Mouse (Mus musculus) limb, embryonic 13.5 days (tissue): ENCODE measurements around the gene Gpt2. TPM values are rescaled to one million over a fixed set of nuclear protein-coding genes. Genes with fewer than 3 reads are reported as not detected.

Experiments used
- ATAC-seq: fragments of 200-750 bp; cut with Nextera tagmentation; 2 replicates; pipeline ENCODE4 v1.8.0; 2017; ENCODE audit warnings: low read depth, moderate number of reproducible peaks, moderate TSS enrichment; ENCODE audit not compliant: low FRiP score
- H3K27ac ChIP-seq: fragments of 300-500 bp; sonication (generic); 2 replicates; pipeline ENCODE4 v1.5.1; 2015; ENCODE audit warnings: inconsistent platforms, mild to moderate bottlenecking, moderate library complexity
- H3K27me3 ChIP-seq: fragments of 300-500 bp; sonication (generic); 2 replicates; pipeline ENCODE4 v1.6.1; 2015; ENCODE audit warnings: mild to moderate bottlenecking, inconsistent platforms
- H3K36me3 ChIP-seq: fragments of 300-500 bp; sonication (generic); 2 replicates; pipeline ENCODE4 v1.6.1; 2015; ENCODE audit warnings: inconsistent platforms, mild to moderate bottlenecking, moderate library complexity
- H3K4me1 ChIP-seq: fragments of 300-500 bp; sonication (generic); 2 replicates; pipeline ENCODE4 v1.6.1; 2015; ENCODE audit warnings: inconsistent platforms
- H3K4me2 ChIP-seq: fragments of 300-500 bp; sonication (generic); replicated peaks from 2 replicates; pipeline ENCODE4 v1.6.1; 2015; ENCODE audit warnings: inconsistent platforms, mild to moderate bottlenecking, moderate library complexity
- H3K4me3 ChIP-seq: fragments of 300-500 bp; sonication (generic); 2 replicates; pipeline ENCODE4 v1.5.1; 2015; ENCODE audit warnings: moderate library complexity, mild to moderate bottlenecking, inconsistent platforms
- H3K9ac ChIP-seq: fragments of 300-500 bp; sonication (generic); 2 replicates; pipeline ENCODE4 v1.6.1; 2015; ENCODE audit warnings: mild to moderate bottlenecking, inconsistent platforms
- H3K9me3 ChIP-seq: fragments of 300-500 bp; sonication (generic); 2 replicates; pipeline ENCODE4 v1.6.1; 2016; ENCODE audit warnings: inconsistent platforms
- WGBS: fragments of 180-500 bp; shearing (Covaris S2); methylation state at CpG from one replicate; pipeline ENCODE4 v1.1.7; 2015; 5-methylcytosine and 5-hydroxymethylcytosine counted together
- polyA plus RNA-seq: library from polyadenylated mRNA; unstranded; fragments of >200 nt; fragmentation: Nextera tagmentation; extraction: Ambion mirVana; gene quantifications from 2 replicates; pipeline ENCODE4 v1.2.1, GENCODE M21; 2015

Gene Gpt2
- polyA plus RNA-seq = 42.5 and 43.6 TPM in 2 replicates

GRCm38 (mm10) chr8:85492125-85492875, at the start of gene Gpt2:
Gene Gpt2 (plus strand): TSS chr8:85492576.
- peak within 1 kb of the TSS; percentile 91 for H3K9ac ChIP-seq
- peaks cover 15% of the 10 kb centered on the region for H3K36me3 ChIP-seq
- peak within 1 kb of the TSS; percentile 84 for H3K4me3 ChIP-seq
- peak within 1 kb of the TSS; percentile 63; the same call in 1 of the 2 replicates for H3K27ac ChIP-seq
- ATAC-seq = peak; percentile 99
- H3K27me3 ChIP-seq = no peaks in the 10 kb centered on the region
- peak within 1 kb of the TSS; percentile 87 for H3K4me2 ChIP-seq
- H3K9me3 ChIP-seq = no peaks in the 10 kb centered on the region
- H3K4me1 ChIP-seq = peaks cover 20% of the 10 kb centered on the region
- 0% methylated on average over 41 of the region's 41 CpGs for WGBS

GRCm38 (mm10) chr8:85444092-85444491, 48.3 kb upstream of the Gpt2 start:
- no peak for ATAC-seq
- no peaks in the 10 kb centered on the region for H3K4me1 ChIP-seq
- H3K4me3 ChIP-seq = no peak overlapping the region
- no peak overlapping the region for H3K27ac ChIP-seq
- no peaks in the 10 kb centered on the region for H3K9me3 ChIP-seq
- no peak overlapping the region for H3K9ac ChIP-seq
- H3K36me3 ChIP-seq = no peaks in the 10 kb centered on the region
- H3K27me3 ChIP-seq = no peaks in the 10 kb centered on the region
- no peak overlapping the region for H3K4me2 ChIP-seq

- H3K36me3 ChIP-seq = no peaks in the 10 kb centered on the region
- no peak overlapping the region for H3K4me2 ChIP-seq
- no peak overlapping the region for H3K27ac ChIP-seq
- no peaks in the 10 kb centered on the region for H3K9me3 ChIP-seq
- ATAC-seq = no peak
- no peaks in the 10 kb centered on the region for H3K27me3 ChIP-seq
- no peaks in the 10 kb centered on the region for H3K4me1 ChIP-seq
- H3K4me3 ChIP-seq = no peak overlapping the region
- no peak overlapping the region for H3K9ac ChIP-seq
- 75% methylated on average over 15 of the region's 15 CpGs for WGBS
Measured at GRCm38 (mm10) chr8:85445936-85446685, 46.3 kb upstream of the Gpt2 start.

GRCm38 (mm10) chr8:85450335-85450734, 42.0 kb upstream of the Gpt2 start:
- no peaks in the 10 kb centered on the region for H3K36me3 ChIP-seq
- H3K4me3 ChIP-seq = no peak overlapping the region
- WGBS = 76% methylated on average over 3 of the region's 3 CpGs
- no peaks in the 10 kb centered on the region for H3K9me3 ChIP-seq
- no peaks in the 10 kb centered on the region for H3K27me3 ChIP-seq
- H3K9ac ChIP-seq = no peak overlapping the region
- H3K27ac ChIP-seq = no peak overlapping the region
- H3K4me2 ChIP-seq = no peak overlapping the region
- peaks cover 15% of the 10 kb centered on the region; the same call in 1 of the 2 replicates for H3K4me1 ChIP-seq
- no peak for ATAC-seq

- ATAC-seq = peak; percentile 51
- no peaks in the 10 kb centered on the region for H3K36me3 ChIP-seq
- H3K4me2 ChIP-seq = peak overlapping the region; percentile 50
- peaks cover 15% of the 10 kb centered on the region; the same call in 1 of the 2 replicates for H3K4me1 ChIP-seq
- H3K4me3 ChIP-seq = no peak overlapping the region
- H3K27ac ChIP-seq = no peak overlapping the region; the same call in 1 of the 2 replicates
- no peak overlapping the region for H3K9ac ChIP-seq
- H3K9me3 ChIP-seq = no peaks in the 10 kb centered on the region
- WGBS = 19% methylated on average over 14 of the region's 14 CpGs
- no peaks in the 10 kb centered on the region for H3K27me3 ChIP-seq
Measured at GRCm38 (mm10) chr8:85452328-85452727, 40.0 kb upstream of the Gpt2 start.

GRCm38 (mm10) chr8:85453256-85453655, 39.1 kb upstream of the Gpt2 start:
- Histone ChIP-seq H3K27me3 (no peaks in the 10 kb centered on the region), H3K9ac (no peak overlapping the region), H3K4me1 (peaks cover 15% of the 10 kb centered on the region; the same call in 1 of the 2 replicates), H3K27ac (no peak overlapping the region), H3K4me2 (no peak overlapping the region), H3K4me3 (no peak overlapping the region), H3K9me3 (no peaks in the 10 kb centered on the region), H3K36me3 (no peaks in the 10 kb centered on the region)
- WGBS = 96% methylated on average over 2 of the region's 2 CpGs
- no peak for ATAC-seq

GRCm38 (mm10) chr8:85454750-85455149, 37.6 kb upstream of the Gpt2 start:
- Histone ChIP-seq H3K9ac (no peak overlapping the region), H3K36me3 (no peaks in the 10 kb centered on the region), H3K4me3 (no peak overlapping the region), H3K27me3 (no peaks in the 10 kb centered on the region), H3K4me2 (no peak overlapping the region), H3K9me3 (no peaks in the 10 kb centered on the region), H3K4me1 (peaks cover 15% of the 10 kb centered on the region; the same call in 1 of the 2 replicates), H3K27ac (no peak overlapping the region)
- 60% methylated on average over 8 of the region's 8 CpGs for WGBS
- ATAC-seq = no peak

GRCm38 (mm10) chr8:85456536-85456935, 35.8 kb upstream of the Gpt2 start:
- peak; percentile 72; the same call in 1 of the 2 replicates for ATAC-seq
- no peaks in the 10 kb centered on the region for H3K36me3 ChIP-seq
- H3K4me2 ChIP-seq = no peak overlapping the region
- WGBS = 10% methylated on average over 14 of the region's 14 CpGs
- no peaks in the 10 kb centered on the region for H3K27me3 ChIP-seq
- H3K27ac ChIP-seq = no peak overlapping the region
- no peak overlapping the region for H3K9ac ChIP-seq
- peaks cover 15% of the 10 kb centered on the region; the same call in 1 of the 2 replicates for H3K4me1 ChIP-seq
- H3K9me3 ChIP-seq = no peaks in the 10 kb centered on the region
- no peak overlapping the region for H3K4me3 ChIP-seq

GRCm38 (mm10) chr8:85459582-85459981, 32.8 kb upstream of the Gpt2 start:
- Histone ChIP-seq H3K36me3 (no peaks in the 10 kb centered on the region), H3K4me2 (no peak overlapping the region), H3K9me3 (no peaks in the 10 kb centered on the region), H3K4me3 (no peak overlapping the region), H3K4me1 (no peaks in the 10 kb centered on the region), H3K9ac (no peak overlapping the region), H3K27ac (no peak overlapping the region), H3K27me3 (no peaks in the 10 kb centered on the region)
- WGBS = 68% methylated on average over 3 of the region's 3 CpGs
- ATAC-seq = no peak

- Histone ChIP-seq H3K36me3 (no peaks in the 10 kb centered on the region), H3K27me3 (no peaks in the 10 kb centered on the region), H3K9ac (no peak overlapping the region), H3K9me3 (no peaks in the 10 kb centered on the region), H3K4me2 (no peak overlapping the region), H3K4me1 (no peaks in the 10 kb centered on the region), H3K4me3 (no peak overlapping the region), H3K27ac (no peak overlapping the region)
- WGBS = 31% methylated on average over 5 of the region's 5 CpGs
- ATAC-seq = no peak
Measured at GRCm38 (mm10) chr8:85460804-85461203, 31.6 kb upstream of the Gpt2 start.

- H3K9ac ChIP-seq = no peak overlapping the region
- H3K4me1 ChIP-seq = no peaks in the 10 kb centered on the region
- H3K4me3 ChIP-seq = no peak overlapping the region
- H3K9me3 ChIP-seq = no peaks in the 10 kb centered on the region
- no peak overlapping the region for H3K27ac ChIP-seq
- no peak for ATAC-seq
- H3K27me3 ChIP-seq = no peaks in the 10 kb centered on the region
- 79% methylated on average over 3 of the region's 3 CpGs for WGBS
- no peaks in the 10 kb centered on the region for H3K36me3 ChIP-seq
- no peak overlapping the region for H3K4me2 ChIP-seq
Measured at GRCm38 (mm10) chr8:85461377-85461776, 31.0 kb upstream of the Gpt2 start.

- no peak overlapping the region for H3K4me3 ChIP-seq
- WGBS = 77% methylated on average over 1 of the region's 1 CpGs
- H3K27me3 ChIP-seq = no peaks in the 10 kb centered on the region
- no peak overlapping the region for H3K27ac ChIP-seq
- no peaks in the 10 kb centered on the region for H3K36me3 ChIP-seq
- H3K9me3 ChIP-seq = no peaks in the 10 kb centered on the region
- no peak overlapping the region for H3K9ac ChIP-seq
- ATAC-seq = no peak
- no peak overlapping the region for H3K4me2 ChIP-seq
- H3K4me1 ChIP-seq = no peaks in the 10 kb centered on the region
Measured at GRCm38 (mm10) chr8:85462441-85462840, 29.9 kb upstream of the Gpt2 start.
